Mouse (Mus musculus) midbrain, embryonic 11.5 days (tissue): ENCODE measurements at regions not wholly inside any gene's neighbourhood (a gene's known extent, or its start where the extent isn't known, plus 50 kb on each side); places are given as distances from the start of the nearest gene placed in this dataset.

Experiments
- ATAC-seq: fragments of 200-750 bp; cut with Nextera tagmentation; 2 replicates; pipeline ENCODE4 v1.8.0; 2017; ENCODE audit warnings: moderate TSS enrichment, moderate library complexity; ENCODE audit not compliant: low FRiP score
- DNase-seq: peaks from one replicate; pipeline ENCODE4 v3.0.0; 2015; ENCODE audit warnings: low spot score; ENCODE audit errors: missing footprints
- H3K27ac ChIP-seq: fragments of 300-500 bp; sonication (generic); 2 replicates; pipeline ENCODE4 v1.5.1; 2014; ENCODE audit warnings: low read depth, low read length
- H3K27me3 ChIP-seq: fragments of 300-500 bp; sonication (generic); 2 replicates; pipeline ENCODE4 v1.6.1; 2014; ENCODE audit warnings: mild to moderate bottlenecking, low read length, moderate library complexity, mixed read lengths; ENCODE audit not compliant: control insufficient read depth, insufficient read depth
- H3K36me3 ChIP-seq: fragments of 300-500 bp; sonication (generic); 2 replicates; pipeline ENCODE4 v1.6.1; 2014; ENCODE audit warnings: mild to moderate bottlenecking, low read length, moderate library complexity, mixed read lengths; ENCODE audit not compliant: control insufficient read depth, insufficient read depth
- H3K4me1 ChIP-seq: fragments of 300-500 bp; sonication (generic); 2 replicates; pipeline ENCODE4 v1.6.1; 2014; ENCODE audit warnings: low read length; ENCODE audit not compliant: control insufficient read depth, insufficient read depth
- H3K4me2 ChIP-seq: fragments of 300-500 bp; sonication (generic); 2 replicates; pipeline ENCODE4 v1.6.1; 2014; ENCODE audit warnings: mild to moderate bottlenecking, moderate library complexity
- H3K4me3 ChIP-seq: fragments of 300-500 bp; sonication (generic); 2 replicates; pipeline ENCODE4 v1.5.1; 2014; ENCODE audit warnings: low read depth, low read length
- H3K9ac ChIP-seq: fragments of 300-500 bp; sonication (generic); 2 replicates; pipeline ENCODE4 v1.6.1; 2014; ENCODE audit warnings: low read length
- H3K9me3 ChIP-seq: fragments of 300-500 bp; sonication (generic); 2 replicates; pipeline ENCODE4 v1.6.1; 2016; ENCODE audit warnings: low read length; ENCODE audit not compliant: control insufficient read depth
- WGBS: fragments of 180-500 bp; shearing (Covaris S2); extraction: QIAGEN DNeasy Blood & Tissue Kit; methylation state at CpG from one replicate; pipeline ENCODE4 v1.1.7; 2014; 5-methylcytosine and 5-hydroxymethylcytosine counted together

DNA sequence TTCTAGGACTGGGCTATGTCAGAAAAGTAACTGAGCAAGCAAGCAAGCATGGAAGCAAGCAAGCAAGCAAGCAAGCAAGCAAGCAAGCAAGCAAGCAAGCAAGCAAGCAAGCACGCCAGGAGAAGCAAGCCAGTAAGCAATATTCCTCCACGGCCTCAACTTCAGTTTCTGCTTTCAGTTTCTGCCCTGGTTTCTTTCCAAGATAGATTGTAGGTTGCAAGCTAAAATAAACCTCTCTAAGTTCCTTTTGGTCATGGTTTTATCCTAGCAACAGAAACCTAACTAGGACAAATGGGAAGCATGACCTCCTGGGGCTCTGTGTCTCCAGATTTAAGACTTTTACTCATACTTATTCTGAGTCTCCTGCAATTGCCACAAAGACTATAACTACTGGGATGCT, 271.0 kb downstream of the Hace1 start:
- Histone ChIP-seq H3K36me3 (no peaks in the 10 kb centered on the region), H3K27ac (no peak overlapping the region), H3K27me3 (no peaks in the 10 kb centered on the region), H3K4me2 (no peak overlapping the region), H3K9me3 (no peaks in the 10 kb centered on the region), H3K4me1 (no peaks in the 10 kb centered on the region), H3K4me3 (no peak overlapping the region), H3K9ac (no peak overlapping the region)
- WGBS: 93% methylated on average over 2 of the region's 2 CpGs
- DNase-seq (peak; percentile 26), ATAC-seq (no peak)

DNA sequence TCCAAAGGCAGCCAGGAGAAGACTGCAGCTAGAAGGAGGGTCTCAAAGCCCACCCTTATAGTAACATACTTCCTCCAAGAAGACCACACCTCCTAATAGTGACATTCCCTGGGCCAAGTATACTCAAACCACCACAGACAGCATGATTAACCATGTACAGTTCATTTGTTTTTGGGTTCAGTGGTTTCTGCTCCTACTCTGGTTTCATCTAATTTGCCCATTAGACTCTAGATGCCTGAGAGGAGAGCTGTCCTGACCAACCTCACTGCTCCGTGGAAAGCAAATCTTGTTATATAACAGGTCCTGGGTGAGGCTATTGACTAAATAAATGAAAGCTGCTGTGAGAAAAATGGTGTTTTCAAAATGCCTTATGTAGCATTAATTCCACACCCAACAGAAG, 272.2 kb downstream of the Hace1 start:
- Histone ChIP-seq H3K36me3 (no peaks in the 10 kb centered on the region), H3K4me2 (no peak overlapping the region), H3K27me3 (no peaks in the 10 kb centered on the region), H3K4me3 (no peak overlapping the region), H3K4me1 (no peaks in the 10 kb centered on the region), H3K27ac (no peak overlapping the region), H3K9me3 (no peaks in the 10 kb centered on the region), H3K9ac (no peak overlapping the region)
- ATAC-seq (no peak), DNase-seq (peak; percentile 21)
- 84% methylated on average over 1 of the region's 1 CpGs for WGBS

GRCm38 (mm10) chr10:45850625-45851024, 273.0 kb downstream of the Hace1 start:
- Histone ChIP-seq H3K9me3 (no peaks in the 10 kb centered on the region), H3K4me2 (no peak overlapping the region), H3K4me3 (no peak overlapping the region), H3K4me1 (no peaks in the 10 kb centered on the region), H3K27me3 (no peaks in the 10 kb centered on the region), H3K36me3 (no peaks in the 10 kb centered on the region), H3K27ac (no peak overlapping the region), H3K9ac (no peak overlapping the region)
- ATAC-seq (no peak), DNase-seq (peak; percentile 81)
- 40% methylated on average over 6 of the region's 6 CpGs for WGBS

DNA sequence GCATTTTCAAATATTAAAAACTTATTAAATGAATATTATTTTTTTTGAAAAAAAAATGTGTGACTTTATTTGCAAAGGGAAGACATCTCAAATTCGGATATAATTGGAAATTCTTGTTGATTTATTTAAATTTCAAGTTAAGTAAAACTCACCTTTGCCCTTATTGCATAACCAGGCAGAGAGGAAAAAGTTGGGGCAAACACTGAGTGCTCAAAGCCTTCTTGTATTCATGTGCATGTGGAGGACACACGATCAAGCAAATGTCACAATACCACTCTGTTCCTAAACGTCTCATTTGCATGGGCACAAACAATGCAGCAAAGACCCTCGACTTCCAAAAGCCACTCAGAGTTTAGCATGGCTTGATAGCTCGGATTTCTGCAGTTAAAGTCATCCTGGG, 275.1 kb downstream of the Hace1 start:
- no peaks in the 10 kb centered on the region for H3K9me3 ChIP-seq
- no peaks in the 10 kb centered on the region for H3K36me3 ChIP-seq
- peak; percentile 67 for DNase-seq
- no peak overlapping the region for H3K4me2 ChIP-seq
- no peak overlapping the region for H3K27ac ChIP-seq
- WGBS: 59% methylated on average over 5 of the region's 5 CpGs
- H3K4me3 ChIP-seq: no peak overlapping the region
- no peaks in the 10 kb centered on the region for H3K4me1 ChIP-seq
- no peak for ATAC-seq
- no peaks in the 10 kb centered on the region for H3K27me3 ChIP-seq
- H3K9ac ChIP-seq: no peak overlapping the region

- Histone ChIP-seq H3K27ac (no peak overlapping the region), H3K9ac (no peak overlapping the region), H3K9me3 (no peaks in the 10 kb centered on the region), H3K4me3 (no peak overlapping the region), H3K36me3 (no peaks in the 10 kb centered on the region), H3K4me2 (no peak overlapping the region), H3K4me1 (peaks cover 2% of the 10 kb centered on the region; the same call in 1 of the 2 replicates), H3K27me3 (no peaks in the 10 kb centered on the region)
- DNase-seq (no peak), ATAC-seq (no peak)
- WGBS: 81% methylated on average over 3 of the region's 3 CpGs
Measured at GRCm38 (mm10) chr10:45855514-45855913, 277.9 kb downstream of the Hace1 start.

DNA sequence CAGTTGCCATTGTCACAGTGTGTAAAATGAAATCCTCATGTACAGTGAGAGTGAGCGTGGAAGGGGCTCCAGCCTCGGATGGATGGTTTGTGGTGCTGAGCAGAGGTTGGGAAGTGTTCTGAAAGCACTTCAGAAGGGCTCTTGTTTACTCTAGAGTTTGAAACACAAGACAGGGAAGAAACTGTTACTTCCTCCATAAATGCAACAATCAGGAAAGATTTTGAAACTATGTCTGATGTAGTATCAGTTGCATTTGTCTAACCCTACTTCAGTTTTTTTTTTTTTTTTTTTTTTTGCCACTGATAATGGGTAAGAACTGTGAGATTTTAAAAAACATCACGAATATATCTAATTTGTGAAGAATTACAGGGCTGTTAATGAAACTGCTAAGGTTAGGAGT, 281.5 kb downstream of the Hace1 start:
- no peak for ATAC-seq
- WGBS: 79% methylated on average over 3 of the region's 3 CpGs
- Histone ChIP-seq H3K4me1 (peaks cover 2% of the 10 kb centered on the region; the same call in 1 of the 2 replicates), H3K4me3 (no peak overlapping the region), H3K27me3 (no peaks in the 10 kb centered on the region), H3K27ac (no peak overlapping the region), H3K9me3 (no peaks in the 10 kb centered on the region), H3K4me2 (no peak overlapping the region), H3K36me3 (no peaks in the 10 kb centered on the region), H3K9ac (no peak overlapping the region)
- DNase-seq: no peak

DNA sequence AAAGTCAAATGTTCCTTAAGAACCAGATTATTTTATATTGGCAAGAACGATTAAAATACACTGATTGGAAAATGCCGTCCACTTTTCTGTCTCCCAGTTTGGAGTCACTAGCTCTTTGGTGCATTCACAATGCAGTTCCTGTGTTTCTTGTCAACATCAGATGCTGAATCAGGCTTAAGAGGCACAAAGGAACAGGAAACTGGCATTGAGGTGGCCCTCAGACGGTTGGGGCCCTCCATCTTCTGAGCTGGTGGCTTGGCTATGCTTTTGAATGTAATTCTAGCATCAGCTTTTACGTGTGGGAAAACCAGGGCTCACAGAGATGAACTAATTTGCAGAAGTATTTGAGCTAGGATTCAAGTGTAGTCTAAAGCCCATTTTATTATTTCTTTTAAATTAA, 282.3 kb downstream of the Hace1 start:
- Histone ChIP-seq H3K4me3 (no peak overlapping the region), H3K27ac (no peak overlapping the region), H3K4me1 (peaks cover 2% of the 10 kb centered on the region; the same call in 1 of the 2 replicates), H3K27me3 (no peaks in the 10 kb centered on the region), H3K36me3 (no peaks in the 10 kb centered on the region), H3K9me3 (no peaks in the 10 kb centered on the region), H3K9ac (no peak overlapping the region), H3K4me2 (no peak overlapping the region)
- WGBS: 53% methylated on average over 4 of the region's 4 CpGs
- ATAC-seq (no peak), DNase-seq (peak; percentile 84)

GRCm38 (mm10) chr10:45860696-45861095, 283.1 kb downstream of the Hace1 start:
- DNase-seq: peak; percentile 74
- WGBS: 86% methylated on average over 4 of the region's 4 CpGs

GRCm38 (mm10) chr10:45865793-45866192, 288.2 kb downstream of the Hace1 start:
- no peak overlapping the region for H3K9ac ChIP-seq
- H3K27ac ChIP-seq: no peak overlapping the region
- DNase-seq (peak; percentile 60), ATAC-seq (no peak)
- H3K36me3 ChIP-seq: no peaks in the 10 kb centered on the region
- H3K27me3 ChIP-seq: no peaks in the 10 kb centered on the region
- H3K4me2 ChIP-seq: no peak overlapping the region
- no peak overlapping the region for H3K4me3 ChIP-seq
- no peaks in the 10 kb centered on the region for H3K9me3 ChIP-seq
- no peaks in the 10 kb centered on the region for H3K4me1 ChIP-seq
- WGBS: 57% methylated on average over 4 of the region's 4 CpGs

More at GRCm38 (mm10) chr10:45860696-45861095, 283.1 kb downstream of the Hace1 start:
- Histone ChIP-seq H3K4me3 (no peak overlapping the region), H3K36me3 (no peaks in the 10 kb centered on the region), H3K9me3 (no peaks in the 10 kb centered on the region), H3K4me1 (peaks cover 2% of the 10 kb centered on the region; the same call in 1 of the 2 replicates), H3K27me3 (no peaks in the 10 kb centered on the region), H3K9ac (no peak overlapping the region), H3K27ac (no peak overlapping the region), H3K4me2 (no peak overlapping the region)
- ATAC-seq: no peak

DNA sequence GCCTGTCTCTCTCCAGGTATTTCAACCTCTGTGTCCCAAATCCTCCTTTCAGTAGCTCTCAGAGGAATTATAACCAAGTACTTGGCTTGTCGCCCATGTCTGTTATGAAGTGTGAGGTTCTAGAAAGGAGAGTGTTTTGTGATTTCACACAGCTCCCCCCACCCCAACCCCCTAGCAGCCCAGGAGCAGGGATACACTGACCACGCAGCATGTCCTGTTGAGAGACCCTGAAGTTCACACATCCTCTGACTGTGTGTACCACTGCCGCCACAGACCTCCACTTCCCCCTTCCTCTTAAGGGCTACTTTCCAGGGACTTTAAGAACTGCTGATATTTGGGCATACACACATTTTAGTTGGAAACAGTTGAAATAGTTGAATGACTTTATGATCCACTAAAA, 289.2 kb downstream of the Hace1 start:
- no peaks in the 10 kb centered on the region for H3K9me3 ChIP-seq
- no peaks in the 10 kb centered on the region for H3K36me3 ChIP-seq
- H3K4me1 ChIP-seq: no peaks in the 10 kb centered on the region
- no peak for ATAC-seq
- no peaks in the 10 kb centered on the region for H3K27me3 ChIP-seq
- no peak overlapping the region for H3K4me3 ChIP-seq
- H3K9ac ChIP-seq: no peak overlapping the region
- H3K4me2 ChIP-seq: no peak overlapping the region
- peak; percentile 57 for DNase-seq
- no peak overlapping the region for H3K27ac ChIP-seq
- 77% methylated on average over 3 of the region's 3 CpGs for WGBS
